In the genomic region with DNA sequence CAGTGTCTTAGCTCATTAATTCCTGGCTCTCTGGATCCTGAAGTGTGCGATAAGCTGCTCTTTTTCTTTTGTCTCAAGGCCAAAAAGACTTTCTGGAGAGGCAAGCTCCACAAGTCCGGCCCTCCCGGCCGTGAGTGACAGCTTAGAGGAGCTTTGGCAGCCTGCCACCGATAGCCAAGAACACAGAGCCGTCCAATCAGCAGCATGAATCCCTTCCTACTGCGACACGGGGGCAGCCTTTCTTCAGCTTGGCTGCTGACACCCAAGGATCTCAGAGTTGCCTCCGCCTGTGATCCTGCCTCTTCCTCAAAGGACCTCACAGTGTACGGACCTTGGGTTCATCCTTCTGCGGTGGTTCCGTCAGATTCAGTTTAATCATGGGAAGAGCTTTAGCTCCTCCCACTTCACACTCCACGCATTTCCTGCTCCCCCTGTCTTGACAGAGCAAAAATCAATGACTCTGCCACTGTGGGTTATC, we compare ENCODE assay signal across 8 mouse cellular contexts. TPM values are rescaled to one million over a fixed set of nuclear protein-coding genes. Genes with fewer than 3 reads are reported as not detected.
DNase-seq lines count a peak whose midpoint lies in the region; ATAC-seq and TF ChIP-seq lines count a peak whose summit lies in the region.

No protein-coding gene starts in this region.

- peak overlapping the region; percentile 58 for H3K27ac ChIP-seq in bone marrow macrophage, adult 2 months (ENCODE audit: insufficient read depth, low read depth, low read length)
- peak overlapping the region; percentile 95 for H3K27ac ChIP-seq in embryonic facial prominence, embryonic 15.5 days (replicated peaks)
- peak overlapping the region; percentile 89 for H3K27ac ChIP-seq in heart, embryonic 10.5 days
- peak overlapping the region; percentile 96 for H3K27ac ChIP-seq in kidney, embryonic 14.5 days (ENCODE audit: low read depth, low read length)
- H3K27ac ChIP-seq in limb, embryonic 15.5 days, result peak overlapping the region; percentile 90
- peak overlapping the region; percentile 89 for H3K27ac ChIP-seq in midbrain, postnatal 0 days (ENCODE audit: low read depth, low read length)

- peak; percentile 86 for DNase-seq in 3134 (ENCODE audit: extremely low read depth, insufficient read length, low spot score)
- peak; percentile 97 for DNase-seq in heart, embryonic 10.5 days (ENCODE audit: low spot score)
- peak; percentile 98 for DNase-seq in midbrain, postnatal 0 days (ENCODE audit: low spot score)
- peak; percentile 48 to 84 for DNase-seq in spleen, postnatal 10 days (ENCODE audit: low spot score in 2 of 2)

- TF ChIP-seq POLR2A in bone marrow macrophage, adult 2 months (IDR thresholded peaks at IDR 0.05; ENCODE audit: borderline replicate concordance, low read depth, low read length), result no peak

- H3K9ac ChIP-seq in embryonic facial prominence, embryonic 15.5 days, result peak overlapping the region; percentile 18; the same call in 1 of the 2 replicates
- peak overlapping the region; percentile 47; the same call in 1 of the 2 replicates for H3K9ac ChIP-seq in kidney, embryonic 14.5 days (ENCODE audit: low read depth, low read length)
- H3K9ac ChIP-seq in limb, embryonic 15.5 days, result 0 out of 2 replicates have a peak overlapping the region, but pooled peaks have one; percentile 40
- H3K9ac ChIP-seq in midbrain, postnatal 0 days (replicated peaks; ENCODE audit: low read length, poor library complexity, severe bottlenecking), result peak overlapping the region; percentile 24

- no peaks in the 10 kb centered on the region for H3K36me3 ChIP-seq in embryonic facial prominence, embryonic 15.5 days
- H3K36me3 ChIP-seq in heart, embryonic 10.5 days, result peaks cover 12% of the 10 kb centered on the region
- H3K36me3 ChIP-seq in kidney, embryonic 14.5 days (ENCODE audit: control insufficient read depth, insufficient read depth, low read length), result no peaks in the 10 kb centered on the region
- H3K36me3 ChIP-seq in limb, embryonic 15.5 days, result no peaks in the 10 kb centered on the region
- H3K36me3 ChIP-seq in midbrain, postnatal 0 days (ENCODE audit: insufficient read depth, low read length), result no peaks in the 10 kb centered on the region

- TF ChIP-seq CTCF in bone marrow macrophage, adult 2 months (IDR thresholded peaks at IDR 0.05; ENCODE audit: low read depth, low read length), result no peak
- peak; percentile 50 for TF ChIP-seq CTCF in midbrain, postnatal 0 days (IDR thresholded peaks at IDR 0.05)

- ATAC-seq in embryonic facial prominence, embryonic 15.5 days (ENCODE audit: insufficient number of reproducible peaks, low FRiP score, low TSS enrichment, low read depth), result peak; percentile 83
- peak; percentile 87 for ATAC-seq in kidney, embryonic 14.5 days (ENCODE audit: low FRiP score, low TSS enrichment)
- peak; percentile 53; the same call in 1 of the 2 replicates for ATAC-seq in limb, embryonic 15.5 days (ENCODE audit: insufficient number of reproducible peaks, low FRiP score, low TSS enrichment, low read depth)
- ATAC-seq in midbrain, postnatal 0 days (ENCODE audit: low FRiP score), result peak; percentile 87

- H3K27me3 ChIP-seq in embryonic facial prominence, embryonic 15.5 days, result no peaks in the 10 kb centered on the region
- no peaks in the 10 kb centered on the region for H3K27me3 ChIP-seq in heart, embryonic 10.5 days (ENCODE audit: insufficient read depth, poor library complexity, severe bottlenecking)
- H3K27me3 ChIP-seq in kidney, embryonic 14.5 days (ENCODE audit: control insufficient read depth, insufficient read depth, low read length), result no peaks in the 10 kb centered on the region
- no peaks in the 10 kb centered on the region for H3K27me3 ChIP-seq in limb, embryonic 15.5 days
- no peaks in the 10 kb centered on the region for H3K27me3 ChIP-seq in midbrain, postnatal 0 days (ENCODE audit: insufficient read depth, low read length)

- WGBS in embryonic facial prominence, embryonic 15.5 days, result 2% methylated on average over 13 of the region's 13 CpGs
- under 1% methylated on average over 13 of the region's 13 CpGs for WGBS in heart, embryonic 10.5 days
- WGBS in kidney, embryonic 14.5 days, result under 1% methylated on average over 13 of the region's 13 CpGs
- under 1% methylated on average over 13 of the region's 13 CpGs for WGBS in limb, embryonic 15.5 days
- under 1% methylated on average over 13 of the region's 13 CpGs for WGBS in midbrain, postnatal 0 days

- H3K4me3 ChIP-seq in bone marrow macrophage, adult 2 months (ENCODE audit: insufficient read depth, low read length), result peak overlapping the region; percentile 47
- H3K4me3 ChIP-seq in embryonic facial prominence, embryonic 15.5 days (replicated peaks), result peak overlapping the region; percentile 35
- peak overlapping the region; percentile 53 for H3K4me3 ChIP-seq in heart, embryonic 10.5 days
- peak overlapping the region; percentile 13; the same call in 1 of the 2 replicates for H3K4me3 ChIP-seq in kidney, embryonic 14.5 days (ENCODE audit: low read length)
- peak overlapping the region; percentile 34 for H3K4me3 ChIP-seq in limb, embryonic 15.5 days
- H3K4me3 ChIP-seq in midbrain, postnatal 0 days (ENCODE audit: low read depth, low read length), result peak overlapping the region; percentile 29

- peak overlapping the region; percentile 61 for H3K4me2 ChIP-seq in embryonic facial prominence, embryonic 15.5 days (replicated peaks)
- H3K4me2 ChIP-seq in kidney, embryonic 14.5 days (replicated peaks; ENCODE audit: low read depth, low read length), result peak overlapping the region; percentile 52
- peak overlapping the region; percentile 69 for H3K4me2 ChIP-seq in limb, embryonic 15.5 days
- H3K4me2 ChIP-seq in midbrain, postnatal 0 days (ENCODE audit: low read depth, low read length, poor library complexity, severe bottlenecking), result peak overlapping the region; percentile 47

- H3K9me3 ChIP-seq in embryonic facial prominence, embryonic 15.5 days (replicated peaks), result no peaks in the 10 kb centered on the region
- no peaks in the 10 kb centered on the region for H3K9me3 ChIP-seq in heart, embryonic 10.5 days
- H3K9me3 ChIP-seq in kidney, embryonic 14.5 days (ENCODE audit: control insufficient read depth, low read length), result no peaks in the 10 kb centered on the region
- H3K9me3 ChIP-seq in limb, embryonic 15.5 days, result no peaks in the 10 kb centered on the region
- H3K9me3 ChIP-seq in midbrain, postnatal 0 days (ENCODE audit: low read length), result no peaks in the 10 kb centered on the region

- H3K4me1 ChIP-seq in bone marrow macrophage, adult 2 months (ENCODE audit: control insufficient read depth, insufficient read depth, low read length), result peaks cover 31% of the 10 kb centered on the region
- peaks cover 46% of the 10 kb centered on the region for H3K4me1 ChIP-seq in embryonic facial prominence, embryonic 15.5 days
- H3K4me1 ChIP-seq in heart, embryonic 10.5 days, result peaks cover 70% of the 10 kb centered on the region
- peaks cover 34% of the 10 kb centered on the region for H3K4me1 ChIP-seq in kidney, embryonic 14.5 days (ENCODE audit: control insufficient read depth, insufficient read depth, low read length)
- H3K4me1 ChIP-seq in limb, embryonic 15.5 days, result peaks cover 38% of the 10 kb centered on the region
- peaks cover 19% of the 10 kb centered on the region for H3K4me1 ChIP-seq in midbrain, postnatal 0 days (ENCODE audit: insufficient read depth, low read length)

RNA-seq across cellular contexts. Expression of a gene that starts 57.9 kb away (rescaled TPM):
- polyA plus RNA-seq in bone marrow macrophage, adult 2 months (2012; ENCODE audit: insufficient read depth, insufficient read length, missing spikeins), result 2.2 and 2.3 TPM in 2 replicates
- 6.5 TPM in 2 replicates for polyA plus RNA-seq in embryonic facial prominence, embryonic 15.5 days (2015; fragmentation: Nextera tagmentation; extraction: Ambion mirVana)
- 2.3 and 3.6 TPM in 2 replicates for polyA plus RNA-seq in heart, embryonic 10.5 days (2016; fragmentation: Nextera tagmentation; extraction: Ambion mirVana)
- 8.4 and 9.4 TPM in 2 replicates for polyA plus RNA-seq in kidney, embryonic 14.5 days (2014; fragmentation: Nextera tagmentation; extraction: Ambion mirVana)
- 4.4 and 5.1 TPM in 2 replicates for polyA plus RNA-seq in limb, embryonic 15.5 days (2015; fragmentation: Nextera tagmentation; extraction: Ambion mirVana)
- total RNA-seq in midbrain, postnatal 0 days (2014; rRNA removed), result 17.8 and 20.2 TPM in 2 replicates
- 3.4 and 3.9 TPM in 2 replicates for polyA plus RNA-seq in midbrain, postnatal 0 days (2015; fragmentation: Nextera tagmentation; extraction: Ambion mirVana)

Comparison
In these comparisons a context has a peak if more than half of its experiments do, and no peak if none do; other contexts are left out.
1. Peak in every context shown above with its lines: DNase-seq, ATAC-seq, H3K4me3 ChIP-seq and H3K27ac ChIP-seq.